Mouse (Mus musculus): ENCODE results near the gene Rbm34.
"Not testable (repeated sequence)": the region's sequence is repeated elsewhere in the genome, so short reads cannot be mapped to it uniquely, and the experiment has no call there.

The Rbm34 gene

GRCm38 (mm10) chr8:126970579-126971313 is at the start of gene Rbm34:
Rbm34 (minus strand) TSS chr8:126971071.
- DNase-seq, result peak; percentile 94

DNA sequence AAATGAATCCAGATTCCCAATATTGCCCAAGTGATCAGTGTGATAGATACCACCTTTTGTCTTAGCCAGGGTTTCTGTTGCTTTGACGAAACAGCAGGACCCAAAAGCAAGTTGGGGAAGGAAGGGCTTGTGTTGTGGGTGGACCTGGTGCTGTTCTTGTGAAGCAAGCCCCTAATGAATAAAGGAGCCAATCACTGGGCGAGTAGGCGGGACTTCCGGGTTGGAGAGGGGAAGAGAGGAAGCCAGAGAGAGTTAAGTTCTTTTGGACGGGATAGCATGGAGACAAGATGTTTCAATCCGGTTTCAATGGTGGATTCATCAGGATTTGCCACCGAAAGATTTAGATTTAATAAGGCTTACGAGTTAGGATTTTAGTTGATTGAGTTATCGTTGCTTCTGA is 40.8 kb upstream of the Rbm34 start:
- no peak for DNase-seq

DNA sequence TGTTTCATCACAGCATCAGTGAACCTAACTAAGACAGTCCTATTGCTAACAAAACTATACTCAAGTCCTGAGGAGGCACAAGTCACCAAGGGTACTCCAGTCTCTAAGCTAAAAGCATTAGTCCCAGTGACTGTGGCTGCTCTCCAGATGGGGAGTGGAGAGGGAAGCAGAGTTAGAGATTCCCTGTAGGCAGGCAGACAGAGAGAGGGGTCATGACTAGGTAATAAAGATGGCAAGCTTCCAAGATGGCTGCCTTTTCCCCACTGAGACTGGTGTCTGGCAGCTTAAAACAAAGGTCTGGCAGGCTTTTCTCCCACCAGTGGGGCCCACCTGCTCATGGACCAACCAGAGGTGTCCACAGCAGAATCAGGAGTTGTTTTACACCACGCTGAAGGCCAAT is 23.6 kb upstream of the Rbm34 start:
- DNase-seq, result no peak

GRCm38 (mm10) chr8:126989363-126990153 is 18.7 kb upstream of the Rbm34 start:
- DNase-seq, result no peak

DNA sequence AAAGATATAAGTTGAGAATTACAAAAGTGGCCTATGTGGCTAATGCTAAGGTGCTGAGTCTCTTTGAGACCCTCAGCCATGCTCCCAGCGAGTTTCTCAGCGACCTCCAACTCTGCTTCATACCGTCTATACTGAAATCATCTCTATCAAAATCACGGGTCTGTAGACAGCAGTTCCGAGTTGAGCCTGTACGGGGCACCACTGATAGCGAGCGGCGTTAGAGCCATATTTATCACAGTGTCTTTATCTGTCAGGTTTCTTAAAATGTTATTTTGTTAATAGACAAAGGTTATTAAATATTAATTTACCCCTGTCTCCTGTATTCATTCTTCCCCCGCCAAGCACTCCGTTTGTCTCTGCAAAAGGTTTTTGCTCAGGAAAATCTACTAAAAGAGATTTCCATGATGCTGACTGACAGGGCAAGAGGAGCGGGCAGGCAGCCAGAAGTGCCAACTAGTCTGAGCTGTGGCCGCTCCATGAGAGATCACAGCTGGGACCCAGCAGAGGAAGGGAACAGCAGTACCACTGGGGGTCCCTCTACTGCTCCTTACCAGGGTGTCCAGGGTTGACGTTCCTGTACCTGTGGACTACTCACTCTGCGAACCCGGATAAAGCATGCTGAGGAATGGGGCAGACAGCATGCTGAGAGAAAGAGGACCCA is 17.6 kb upstream of the Rbm34 start:
- no peak for DNase-seq

DNA sequence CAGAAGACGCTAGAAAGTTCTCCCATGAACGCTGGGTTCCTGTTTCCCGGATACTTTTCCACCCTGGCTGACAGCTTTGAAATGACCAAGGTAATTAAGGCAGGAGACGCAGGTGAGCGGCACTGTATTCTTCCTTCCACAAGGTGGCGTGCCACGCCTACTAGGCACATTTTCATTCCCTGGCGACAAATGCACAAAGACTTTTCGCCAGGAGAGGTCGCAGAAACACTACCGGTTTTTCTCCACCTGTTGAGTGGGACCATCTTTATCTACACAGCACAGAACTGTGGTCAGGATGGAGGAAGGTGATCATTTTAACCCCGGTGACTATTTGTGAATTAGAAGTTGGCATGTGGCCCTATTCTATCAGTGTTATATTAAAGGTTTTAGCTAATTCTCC is 15.6 kb upstream of the Rbm34 start:
- DNase-seq, result peak; percentile 91

- DNase-seq, result no peak
Measured at GRCm38 (mm10) chr8:126980046-126980445, 9.2 kb upstream of the Rbm34 start.

DNA sequence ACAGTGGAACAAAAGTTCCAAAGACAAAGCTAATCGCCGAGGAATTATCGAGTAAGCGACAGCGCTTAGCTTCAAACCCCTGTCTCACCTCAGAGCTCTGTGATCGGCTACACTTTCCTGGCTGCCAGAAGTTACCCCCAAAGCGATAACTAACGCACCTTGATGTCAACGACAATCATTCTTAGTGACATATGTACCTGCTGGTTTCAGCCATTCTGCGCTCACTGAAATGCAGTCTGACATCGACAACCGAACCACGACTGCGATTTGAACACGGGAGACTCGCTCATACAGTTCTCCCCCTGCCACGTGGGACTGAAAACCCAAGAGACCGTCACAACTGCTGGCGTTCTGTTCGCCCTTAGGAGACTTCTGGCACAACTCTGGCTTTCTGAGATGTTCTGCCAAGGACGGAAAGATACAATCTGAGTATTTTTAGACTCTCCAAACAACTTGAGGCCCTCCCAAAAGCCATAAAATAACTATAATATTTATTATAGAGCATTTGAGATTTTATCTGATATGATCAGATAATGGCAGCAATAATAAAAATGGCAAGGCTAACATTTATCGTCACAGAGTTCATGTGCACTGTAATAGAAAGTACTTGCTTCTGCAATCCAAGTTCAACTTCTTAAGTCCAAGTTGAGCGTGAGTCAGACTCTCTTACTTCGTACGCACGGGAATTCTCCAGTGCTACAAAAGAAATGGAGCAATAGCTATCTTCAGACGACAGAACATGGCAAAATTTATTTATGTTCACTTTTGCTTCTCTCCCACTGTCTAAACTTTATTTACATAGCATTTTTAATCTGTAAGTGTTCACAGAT is 8.4 kb upstream of the Rbm34 start:
- DNase-seq, result peak; percentile 31

DNA sequence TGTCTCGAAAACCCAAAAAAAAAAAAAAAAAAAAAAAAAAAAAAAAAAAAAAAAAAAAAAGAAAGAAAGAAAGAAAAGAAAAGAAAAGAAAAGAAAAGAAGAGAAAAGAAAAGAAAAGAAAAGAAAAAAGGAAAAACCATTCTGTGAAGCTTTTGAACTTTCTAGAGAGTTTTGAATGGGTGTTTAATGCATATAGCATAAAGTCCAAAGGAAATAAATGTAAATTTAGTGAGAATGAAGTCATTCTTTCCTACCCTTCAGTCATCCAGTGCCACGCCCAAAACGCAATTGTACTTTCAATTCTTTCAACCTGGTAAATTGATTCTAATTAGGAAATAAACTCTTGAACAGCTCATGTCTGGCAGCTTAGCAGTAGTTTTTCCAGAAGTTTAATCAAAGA is 7.7 kb upstream of the Rbm34 start:
- not testable (repeated sequence) for DNase-seq

GRCm38 (mm10) chr8:126978028-126978427 is 7.2 kb upstream of the Rbm34 start:
- no peak for DNase-seq

- no peak for DNase-seq
Measured at GRCm38 (mm10) chr8:126976608-126977348, 5.9 kb upstream of the Rbm34 start.

- no peak for DNase-seq
Measured at GRCm38 (mm10) chr8:126975706-126976105, 4.8 kb upstream of the Rbm34 start.

GRCm38 (mm10) chr8:126974511-126974910 is 3.6 kb upstream of the Rbm34 start:
- DNase-seq, result no peak

- DNase-seq, result no peak
Measured at GRCm38 (mm10) chr8:126973686-126974265, 2.9 kb upstream of the Rbm34 start.

DNA sequence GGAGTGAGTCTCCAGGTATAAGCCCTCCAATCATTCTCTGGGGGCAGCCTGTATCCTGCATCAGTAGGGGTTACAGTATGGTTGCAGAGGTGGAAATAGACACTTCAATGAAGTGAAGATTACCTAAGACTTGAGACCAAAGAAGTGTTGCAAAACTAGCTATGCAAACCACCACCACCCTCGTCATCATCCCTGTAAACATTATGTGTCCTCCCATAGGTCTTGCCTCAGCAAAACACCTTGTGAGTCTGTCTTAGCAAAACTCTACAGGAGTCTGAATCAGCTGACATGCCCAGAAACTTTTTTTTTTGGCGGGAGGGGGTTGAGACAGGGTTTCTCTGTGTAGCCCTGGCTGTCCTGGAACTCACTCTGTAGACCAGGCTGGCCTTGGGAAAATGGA is 1.8 kb upstream of the Rbm34 start:
- DNase-seq, result no peak

DNA sequence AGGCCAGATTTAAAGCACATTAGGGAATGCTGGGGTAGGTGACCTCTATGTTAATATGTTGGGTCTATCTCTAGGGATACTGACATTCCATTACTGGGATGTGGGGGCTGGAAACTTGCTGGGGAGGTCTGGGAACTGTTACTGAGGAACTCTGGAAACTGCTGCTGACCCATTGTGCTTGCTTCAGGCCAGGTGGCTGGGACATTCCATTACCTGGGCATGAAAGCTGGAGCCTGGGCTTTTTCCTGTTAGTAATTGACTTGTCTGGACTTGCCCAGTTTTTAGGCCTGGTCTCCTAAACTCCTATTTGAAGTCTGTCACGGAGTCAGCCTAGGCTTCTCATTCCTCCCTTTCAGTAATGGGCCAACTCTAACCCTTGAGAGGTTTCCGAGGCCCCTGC is 1.2 kb upstream of the Rbm34 start:
- no peak for DNase-seq

DNA sequence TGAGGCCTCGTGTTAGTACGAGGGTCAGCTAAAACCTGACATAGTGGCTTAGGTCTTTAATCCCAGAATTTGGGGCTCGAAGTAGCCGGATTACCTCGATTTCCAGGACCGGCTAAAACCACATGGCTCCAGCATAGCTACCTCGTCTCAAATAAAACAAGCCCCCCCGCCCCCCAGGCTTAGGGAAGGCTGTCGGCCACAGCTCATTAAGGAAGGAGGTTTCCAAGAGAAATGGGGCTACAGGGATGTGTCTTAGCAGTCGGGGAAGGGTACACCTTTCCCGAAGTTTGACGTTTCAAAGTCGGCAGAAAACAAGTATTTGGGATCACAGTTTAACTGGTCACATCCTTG is 418 bp upstream of the Rbm34 start:
- DNase-seq, result no peak

- no peak for DNase-seq
Measured at GRCm38 (mm10) chr8:126969546-126969945, 1.3 kb downstream of the Rbm34 start.

GRCm38 (mm10) chr8:126968107-126968506 is 2.8 kb downstream of the Rbm34 start:
- DNase-seq, result no peak

- DNase-seq, result no peak
Measured at GRCm38 (mm10) chr8:126965246-126965645, 5.6 kb downstream of the Rbm34 start.

DNA sequence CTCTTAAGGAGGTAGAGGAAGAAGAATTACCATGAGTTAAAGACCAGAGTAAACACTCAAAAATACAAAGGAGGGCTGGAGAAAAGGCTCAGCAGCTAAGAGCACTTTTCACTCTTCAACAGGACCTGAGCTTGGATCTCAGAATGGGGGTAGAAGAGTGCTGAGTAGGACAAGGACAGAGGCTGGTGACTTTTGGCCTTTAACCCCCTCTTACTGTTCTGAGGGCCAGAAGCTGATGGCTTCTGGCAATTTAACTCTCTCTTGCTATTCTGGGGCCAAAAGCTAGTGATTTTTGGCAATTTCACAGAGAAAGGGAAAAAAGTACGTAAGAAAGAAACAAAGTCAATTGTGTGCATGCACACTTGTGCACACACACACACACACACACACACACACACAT is 8.0 kb downstream of the Rbm34 start:
- DNase-seq, result no peak

- no peak for DNase-seq
Measured at GRCm38 (mm10) chr8:126961516-126961915, 9.4 kb downstream of the Rbm34 start.

Data from kidney, postnatal 10 days (tissue).